Mouse (Mus musculus) frontal cortex, postnatal 14 days (tissue): Measurements from ENCODE around the gene Cstb.
A peak's percentile ranks its signal among the peaks of the same experiment; 100 is the strongest.

Experiments
- DNase-seq, 2 experiments: peaks; one replicate each; pipeline ENCODE4 v3.0.0; 2022; ENCODE audit warnings: low spot score in 2 of 2

Cstb gene

GRCm38 (mm10) chr10:78417888-78418287 is 7.6 kb upstream of the Cstb start:
- no peak for DNase-seq

GRCm38 (mm10) chr10:78418791-78419190 is 6.7 kb upstream of the Cstb start:
- DNase-seq, result no peak

GRCm38 (mm10) chr10:78420929-78421328 is 4.5 kb upstream of the Cstb start:
- DNase-seq, result no peak

GRCm38 (mm10) chr10:78422614-78423013 is 2.9 kb upstream of the Cstb start:
- DNase-seq, result no peak

- no peak for DNase-seq
These were observed 757 bp downstream of the Cstb start for GRCm38 (mm10) chr10:78426117-78426735.

GRCm38 (mm10) chr10:78428070-78428469 is 2.6 kb downstream of the Cstb start:
- DNase-seq, result no peak

GRCm38 (mm10) chr10:78429180-78429579 is 3.7 kb downstream of the Cstb start:
- no peak for DNase-seq

- DNase-seq, result no peak
These were observed 4.3 kb downstream of the Cstb start for GRCm38 (mm10) chr10:78429776-78430175.

GRCm38 (mm10) chr10:78432853-78433252 is 7.4 kb downstream of the Cstb start:
- no peak for DNase-seq

- DNase-seq, result peak in 1 of 2 experiments; percentile 81
These were observed 12.6 kb downstream of the Cstb start for GRCm38 (mm10) chr10:78438094-78438493.

GRCm38 (mm10) chr10:78439550-78439949 is 14.1 kb downstream of the Cstb start:
- no peak for DNase-seq

- no peak for DNase-seq
These were observed 14.5 kb downstream of the Cstb start for GRCm38 (mm10) chr10:78439990-78440389.

GRCm38 (mm10) chr10:78440812-78441211 is 15.3 kb downstream of the Cstb start:
- no peak for DNase-seq

GRCm38 (mm10) chr10:78441606-78442005 is 16.1 kb downstream of the Cstb start:
- no peak for DNase-seq

- DNase-seq, result no peak
These were observed 16.8 kb downstream of the Cstb start for GRCm38 (mm10) chr10:78442292-78442691.

GRCm38 (mm10) chr10:78446195-78446594 is 20.7 kb downstream of the Cstb start:
- DNase-seq, result no peak

- no peak for DNase-seq
These were observed 21.9 kb downstream of the Cstb start for GRCm38 (mm10) chr10:78447396-78447795.

- DNase-seq, result no peak
These were observed 25.3 kb downstream of the Cstb start for GRCm38 (mm10) chr10:78450761-78451160.

GRCm38 (mm10) chr10:78452641-78453040 is 27.2 kb downstream of the Cstb start:
- no peak for DNase-seq

- DNase-seq, result no peak
These were observed 31.2 kb downstream of the Cstb start for GRCm38 (mm10) chr10:78456696-78457095.

- DNase-seq, result peak in 1 of 2 experiments; percentile 41
These were observed 32.3 kb downstream of the Cstb start for GRCm38 (mm10) chr10:78457495-78458347.

- DNase-seq, result no peak
These were observed 33.1 kb downstream of the Cstb start for GRCm38 (mm10) chr10:78458348-78459111.
